Mouse (Mus musculus) limb, embryonic 12.5 days (tissue): ENCODE results near the gene Abcd4. TPM values are rescaled to one million over a fixed set of nuclear protein-coding genes. Genes with fewer than 3 reads are reported as not detected.

Experiments
- ATAC-seq: fragments of 200-750 bp; cut with Nextera tagmentation; 2 replicates; pipeline ENCODE4 v1.8.0; 2017; ENCODE audit warnings: low read depth, moderate TSS enrichment; ENCODE audit not compliant: insufficient number of reproducible peaks, insufficient read depth, low FRiP score, low TSS enrichment
- H3K27ac ChIP-seq: fragments of 300-500 bp; sonication (generic); 2 replicates; pipeline ENCODE4 v1.5.1; 2016; ENCODE audit warnings: mild to moderate bottlenecking, moderate library complexity
- H3K27me3 ChIP-seq: fragments of 300-500 bp; sonication (generic); 2 replicates; pipeline ENCODE4 v1.6.1; 2016; ENCODE audit warnings: mild to moderate bottlenecking, moderate library complexity
- H3K36me3 ChIP-seq: fragments of 300-500 bp; sonication (generic); 2 replicates; pipeline ENCODE4 v1.6.1; 2016; ENCODE audit warnings: mild to moderate bottlenecking, moderate library complexity
- H3K4me1 ChIP-seq: fragments of 300-500 bp; sonication (generic); replicated peaks from 2 replicates; pipeline ENCODE4 v1.6.1; 2016
- H3K4me2 ChIP-seq: fragments of 300-500 bp; sonication (generic); 2 replicates; pipeline ENCODE4 v1.6.1; 2016; ENCODE audit warnings: mild to moderate bottlenecking, moderate library complexity
- H3K4me3 ChIP-seq: fragments of 300-500 bp; sonication (generic); replicated peaks from 2 replicates; pipeline ENCODE4 v1.5.1; 2016; ENCODE audit warnings: mild to moderate bottlenecking
- H3K9ac ChIP-seq: fragments of 300-500 bp; sonication (generic); replicated peaks from 2 replicates; pipeline ENCODE4 v1.6.1; 2016; ENCODE audit warnings: mild to moderate bottlenecking, moderate library complexity
- H3K9me3 ChIP-seq: fragments of 300-500 bp; sonication (generic); 2 replicates; pipeline ENCODE4 v1.6.1; 2016; ENCODE audit warnings: mild to moderate bottlenecking, moderate library complexity
- WGBS: fragments of 180-500 bp; shearing (Covaris S2); methylation state at CpG from one replicate; pipeline ENCODE4 v1.1.7; 2016; 5-methylcytosine and 5-hydroxymethylcytosine counted together
- polyA plus RNA-seq: library from polyadenylated mRNA; unstranded; fragments of >200 nt; fragmentation: Nextera tagmentation; extraction: Ambion mirVana; gene quantifications from 2 replicates; pipeline ENCODE4 v1.2.1, GENCODE M21; 2016

Abcd4 gene
- polyA plus RNA-seq, 1 experiment from 2014 or later, result 17.8 TPM

GRCm38 (mm10) chr12:84614001-84614400 is 3.2 kb downstream of the Abcd4 start:
- ATAC-seq, result no peak

GRCm38 (mm10) chr12:84612518-84612917 is 4.7 kb downstream of the Abcd4 start:
- H3K4me2 ChIP-seq, result no peak overlapping the region
- H3K9ac ChIP-seq, result no peak overlapping the region
- no peak overlapping the region for H3K27ac ChIP-seq
- H3K27me3 ChIP-seq, result no peaks in the 10 kb centered on the region
- no peak overlapping the region for H3K4me3 ChIP-seq
- no peaks in the 10 kb centered on the region for H3K9me3 ChIP-seq
- WGBS, result 71% methylated on average over 8 of the region's 8 CpGs
- 0 out of 2 replicates have a peak, but pooled peaks cover 3% of the 10 kb centered on the region for H3K4me1 ChIP-seq
- no peak for ATAC-seq
- peaks cover 27% of the 10 kb centered on the region for H3K36me3 ChIP-seq

More at GRCm38 (mm10) chr12:84614001-84614400, 3.2 kb downstream of the Abcd4 start:
- H3K4me3 ChIP-seq, result no peak overlapping the region
- peaks cover 18% of the 10 kb centered on the region; the same call in 1 of the 2 replicates for H3K36me3 ChIP-seq
- no peaks in the 10 kb centered on the region for H3K9me3 ChIP-seq
- no peaks in the 10 kb centered on the region for H3K27me3 ChIP-seq
- H3K27ac ChIP-seq, result no peak overlapping the region
- 84% methylated on average over 11 of the region's 11 CpGs for WGBS
- H3K4me1 ChIP-seq, result 0 out of 2 replicates have a peak, but pooled peaks cover 3% of the 10 kb centered on the region
- no peak overlapping the region for H3K4me2 ChIP-seq
- no peak overlapping the region for H3K9ac ChIP-seq

- no peak overlapping the region for H3K9ac ChIP-seq
- H3K4me2 ChIP-seq, result no peak overlapping the region
- no peaks in the 10 kb centered on the region for H3K9me3 ChIP-seq
- ATAC-seq, result no peak
- 0 out of 2 replicates have a peak, but pooled peaks cover 3% of the 10 kb centered on the region for H3K4me1 ChIP-seq
- H3K4me3 ChIP-seq, result no peak overlapping the region
- H3K36me3 ChIP-seq, result peaks cover 32% of the 10 kb centered on the region
- H3K27me3 ChIP-seq, result no peaks in the 10 kb centered on the region
- H3K27ac ChIP-seq, result no peak overlapping the region
- 89% methylated on average over 10 of the region's 10 CpGs for WGBS
These were observed 5.5 kb downstream of the Abcd4 start for GRCm38 (mm10) chr12:84611718-84612117.

- Histone ChIP-seq H3K4me2 (no peak overlapping the region), H3K9ac (no peak overlapping the region), H3K9me3 (no peaks in the 10 kb centered on the region), H3K36me3 (peaks cover 59% of the 10 kb centered on the region), H3K27me3 (no peaks in the 10 kb centered on the region), H3K4me1 (no peaks in the 10 kb centered on the region), H3K27ac (no peak overlapping the region), H3K4me3 (no peak overlapping the region)
- 70% methylated on average over 7 of the region's 7 CpGs for WGBS
- no peak for ATAC-seq
These were observed 11.4 kb downstream of the Abcd4 start for GRCm38 (mm10) chr12:84605860-84606259.

DNA sequence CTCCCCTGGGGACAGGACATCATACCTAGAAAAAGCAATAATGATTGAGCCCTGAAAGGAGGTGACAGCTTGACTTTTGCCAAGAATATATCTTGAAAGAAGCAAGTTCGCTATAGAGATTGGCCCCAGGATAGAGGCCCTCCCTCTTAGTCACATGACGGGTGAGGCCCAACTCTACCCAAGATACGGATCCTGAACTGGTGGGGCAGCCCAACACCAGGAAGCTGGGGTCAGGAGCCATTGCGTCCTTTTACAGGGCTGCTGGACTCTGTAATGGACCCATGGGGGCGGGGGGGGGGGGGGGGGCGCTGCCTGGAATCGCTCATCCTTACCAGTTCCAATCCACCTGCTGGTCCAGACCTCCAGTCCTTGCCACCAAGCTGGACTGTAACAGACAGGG is 13.2 kb downstream of the Abcd4 start:
- peaks cover 55% of the 10 kb centered on the region for H3K36me3 ChIP-seq
- H3K9ac ChIP-seq, result no peak overlapping the region
- H3K27me3 ChIP-seq, result peaks cover 6% of the 10 kb centered on the region; the same call in 1 of the 2 replicates
- no peaks in the 10 kb centered on the region for H3K4me1 ChIP-seq
- no peak overlapping the region for H3K4me3 ChIP-seq
- no peak for ATAC-seq
- H3K9me3 ChIP-seq, result no peaks in the 10 kb centered on the region
- no peak overlapping the region for H3K4me2 ChIP-seq
- no peak overlapping the region for H3K27ac ChIP-seq
- WGBS, result 84% methylated on average over 7 of the region's 7 CpGs

- Histone ChIP-seq H3K27ac (no peak overlapping the region), H3K27me3 (peaks cover 23% of the 10 kb centered on the region), H3K9me3 (no peaks in the 10 kb centered on the region), H3K4me3 (no peak overlapping the region), H3K36me3 (peaks cover 14% of the 10 kb centered on the region), H3K4me2 (no peak overlapping the region), H3K4me1 (no peaks in the 10 kb centered on the region), H3K9ac (no peak overlapping the region)
- no peak for ATAC-seq
- 22% methylated on average over 8 of the region's 8 CpGs for WGBS
These were observed 18.9 kb downstream of the Abcd4 start for GRCm38 (mm10) chr12:84598324-84598723.

DNA sequence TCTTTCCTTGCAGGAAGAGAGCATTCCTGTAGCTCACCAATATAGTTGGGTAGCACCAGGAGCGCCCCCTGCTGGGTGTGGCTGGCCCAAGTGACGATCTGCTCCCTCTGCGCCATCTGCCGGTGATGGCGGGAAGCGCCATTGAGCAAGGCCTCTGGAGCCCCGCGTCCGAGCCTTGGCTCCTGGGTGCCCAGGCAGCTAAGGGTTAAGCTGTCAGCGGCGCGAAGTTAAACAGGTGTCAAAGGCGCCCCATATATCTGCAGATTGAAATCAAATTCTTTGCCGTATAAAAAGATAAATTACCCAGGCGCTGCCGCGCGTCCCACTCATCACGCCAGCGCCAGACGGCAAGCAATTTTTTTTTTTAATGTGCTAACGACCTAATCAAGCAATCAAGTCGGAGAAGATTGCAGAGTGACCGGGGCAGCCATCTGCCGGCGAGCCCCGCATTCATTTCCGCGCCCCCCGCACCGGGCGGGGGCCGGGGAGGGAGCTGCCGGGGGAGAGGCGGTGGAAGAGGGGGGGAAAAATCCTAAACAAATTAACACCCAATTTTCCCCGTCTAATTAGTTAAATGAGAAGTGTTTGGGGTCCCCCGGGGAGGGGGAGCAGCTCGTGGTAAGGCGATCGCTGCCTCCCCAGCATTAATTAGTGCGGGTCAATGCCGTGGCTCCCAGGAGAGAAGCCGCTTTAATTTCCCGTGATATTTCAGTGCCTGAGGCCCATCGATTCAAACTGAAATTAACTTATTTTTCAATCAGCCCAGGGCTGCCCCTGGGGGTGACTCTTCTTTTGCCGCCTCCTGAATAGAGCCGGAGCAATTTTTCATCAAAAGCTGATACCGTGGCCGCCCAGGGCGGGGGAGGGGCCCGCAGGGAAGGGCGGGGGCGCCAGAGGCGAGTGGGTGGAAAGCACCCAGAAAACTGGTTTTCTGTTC is 27.1 kb downstream of the Abcd4 start:
- under 1% methylated on average over 54 of the region's 54 CpGs for WGBS
- Histone ChIP-seq H3K36me3 (no peaks in the 10 kb centered on the region), H3K9me3 (no peaks in the 10 kb centered on the region), H3K27me3 (peaks cover 22% of the 10 kb centered on the region), H3K4me3 (peak overlapping the region; percentile 52), H3K9ac (peak overlapping the region; percentile 63), H3K27ac (no peak overlapping the region), H3K4me2 (peak overlapping the region; percentile 98), H3K4me1 (0 out of 2 replicates have a peak, but pooled peaks cover 6% of the 10 kb centered on the region)
- ATAC-seq, result no peak; the same call in 1 of the 2 replicates

DNA sequence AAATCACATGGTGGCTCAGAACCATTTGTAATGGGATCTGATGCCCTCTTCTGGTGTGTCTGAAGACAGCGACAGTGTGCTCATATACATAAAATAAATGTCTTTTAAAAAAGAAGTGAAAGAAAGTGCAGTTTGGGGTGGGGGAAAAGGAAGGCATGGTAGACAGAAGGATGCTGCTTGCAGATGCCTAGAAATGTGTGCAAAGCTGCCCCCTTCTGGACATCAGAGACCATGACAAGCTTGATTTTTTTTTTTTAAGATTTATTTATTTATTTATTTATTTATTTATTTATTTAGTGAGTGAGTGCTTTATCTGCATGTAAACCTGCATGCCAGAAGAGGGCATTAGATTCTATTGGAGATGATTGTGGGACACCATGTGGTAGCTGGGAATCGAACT is 35.9 kb downstream of the Abcd4 start:
- 91% methylated on average over 2 of the region's 2 CpGs for WGBS
- no peak overlapping the region for H3K9ac ChIP-seq
- H3K27ac ChIP-seq, result no peak overlapping the region
- peaks cover 8% of the 10 kb centered on the region; the same call in 1 of the 2 replicates for H3K4me1 ChIP-seq
- H3K4me3 ChIP-seq, result no peak overlapping the region
- H3K9me3 ChIP-seq, result peaks cover 12% of the 10 kb centered on the region
- no peak for ATAC-seq
- no peaks in the 10 kb centered on the region for H3K36me3 ChIP-seq
- H3K27me3 ChIP-seq, result peaks cover 7% of the 10 kb centered on the region
- no peak overlapping the region for H3K4me2 ChIP-seq

DNA sequence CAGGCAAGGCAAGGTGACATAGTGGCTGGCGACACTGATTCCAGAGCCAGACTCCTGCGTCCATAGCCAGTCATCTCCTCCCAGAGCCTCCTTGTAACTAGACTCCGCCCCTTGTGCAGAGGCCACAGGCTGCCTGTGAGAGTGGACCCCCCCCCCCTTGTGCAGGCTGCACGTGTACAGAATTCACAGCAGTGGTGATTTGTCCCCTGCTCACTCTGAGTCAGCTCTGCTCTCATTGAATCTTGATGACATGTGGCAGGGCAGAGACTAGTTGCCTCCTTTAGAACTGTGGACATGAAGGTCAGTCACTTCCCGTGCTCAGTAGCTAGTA is 38.8 kb downstream of the Abcd4 start:
- Histone ChIP-seq H3K4me1 (peaks cover 8% of the 10 kb centered on the region; the same call in 1 of the 2 replicates), H3K4me3 (no peak overlapping the region), H3K4me2 (peak overlapping the region; percentile 15; the same call in 1 of the 2 replicates), H3K9ac (no peak overlapping the region), H3K27me3 (peaks cover 34% of the 10 kb centered on the region), H3K9me3 (peaks cover 9% of the 10 kb centered on the region), H3K36me3 (no peaks in the 10 kb centered on the region), H3K27ac (no peak overlapping the region)
- 30% methylated on average over 5 of the region's 5 CpGs for WGBS
- peak; percentile 24; the same call in 1 of the 2 replicates for ATAC-seq

DNA sequence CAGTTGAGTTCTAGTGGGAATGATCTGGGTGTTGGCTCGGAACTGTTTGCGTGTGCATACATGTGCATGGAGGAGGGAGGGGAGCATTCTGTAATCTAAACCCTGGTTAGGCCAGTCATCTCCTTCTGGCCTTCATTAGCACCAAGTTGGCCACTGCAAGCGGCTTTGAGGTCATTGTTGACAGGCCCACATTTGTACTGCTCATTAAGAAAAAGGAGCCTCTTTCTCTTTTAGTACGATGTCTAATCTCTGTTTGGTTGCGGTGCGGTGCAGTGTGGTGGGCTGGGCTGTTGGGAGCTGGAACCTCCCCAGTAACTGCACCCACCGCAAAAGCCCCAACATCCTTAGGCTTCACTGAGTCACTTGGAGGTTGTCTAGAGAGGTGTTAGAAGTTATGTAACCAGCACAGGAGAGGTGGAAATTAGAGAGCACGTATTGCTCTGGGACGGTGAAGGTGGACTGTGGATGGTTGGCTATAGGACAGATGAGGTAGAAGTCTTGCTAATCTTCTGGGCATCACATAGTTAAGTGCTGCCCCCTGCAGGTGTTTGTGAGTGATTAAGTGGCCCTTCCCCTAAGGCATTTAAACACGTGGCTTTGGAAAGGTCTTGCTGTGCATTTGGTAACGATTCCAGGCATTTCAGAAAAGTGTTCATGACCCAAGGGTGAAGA is 39.3 kb downstream of the Abcd4 start:
- H3K4me3 ChIP-seq, result no peak overlapping the region
- no peak; the same call in 1 of the 2 replicates for ATAC-seq
- no peak overlapping the region for H3K9ac ChIP-seq
- no peak overlapping the region for H3K27ac ChIP-seq
- peaks cover 4% of the 10 kb centered on the region for H3K9me3 ChIP-seq
- H3K27me3 ChIP-seq, result peaks cover 39% of the 10 kb centered on the region
- peaks cover 8% of the 10 kb centered on the region; the same call in 1 of the 2 replicates for H3K4me1 ChIP-seq
- 64% methylated on average over 11 of the region's 11 CpGs for WGBS
- peak overlapping the region; percentile 15; the same call in 1 of the 2 replicates for H3K4me2 ChIP-seq
- H3K36me3 ChIP-seq, result no peaks in the 10 kb centered on the region

DNA sequence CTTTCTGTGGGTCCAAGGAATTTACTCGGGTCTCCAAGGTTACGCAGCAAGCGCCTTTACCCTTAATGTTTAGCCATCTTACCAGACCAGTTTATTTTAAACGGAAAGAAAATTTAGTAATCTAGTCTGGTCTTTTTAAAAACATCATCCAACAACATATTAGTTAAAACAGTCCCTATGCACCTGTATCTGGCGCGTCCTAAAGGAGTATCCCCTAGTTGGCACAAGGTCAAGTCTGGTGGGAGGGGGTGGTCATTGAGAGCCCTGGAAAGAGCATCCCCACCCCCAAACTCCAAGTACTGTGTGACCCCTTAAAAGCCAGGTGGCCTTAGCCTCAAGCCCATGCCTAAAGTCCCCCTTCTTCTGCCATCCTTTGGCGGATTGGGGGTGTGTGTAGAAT is 44.1 kb downstream of the Abcd4 start:
- Histone ChIP-seq H3K4me3 (no peak overlapping the region), H3K9ac (no peak overlapping the region), H3K36me3 (no peaks in the 10 kb centered on the region), H3K9me3 (no peaks in the 10 kb centered on the region), H3K27ac (no peak overlapping the region), H3K4me2 (no peak overlapping the region), H3K27me3 (peaks cover 87% of the 10 kb centered on the region), H3K4me1 (peaks cover 31% of the 10 kb centered on the region)
- WGBS, result 17% methylated on average over 7 of the region's 7 CpGs
- no peak for ATAC-seq
